Mouse (Mus musculus): Measurements from ENCODE around the gene Lrrc51.

- no peak for TF ChIP-seq CTCF (IDR thresholded peaks at IDR 0.05; ENCODE audit: low read depth, low read length)
- TF ChIP-seq GATA1 (IDR thresholded peaks at IDR 0.05; ENCODE audit: borderline replicate concordance, low read length), result no peak
- TF ChIP-seq TAL1 (conservative IDR thresholded peaks at IDR 0.05; ENCODE audit: low read depth, low read length), result no peak
Measured at GRCm38 (mm10) chr7:101938348-101938747, 4.7 kb upstream of the Lrrc51 start.
